Mouse (Mus musculus) thymus, postnatal 4 days (tissue): Measurements from ENCODE around the gene Zfp970.
"Not testable (repeated sequence)": the region's sequence is repeated elsewhere in the genome, so short reads cannot be mapped to it uniquely, and the experiment has no call there.

Experiments used
- DNase-seq: peaks from one replicate; pipeline ENCODE4 v3.0.0; 2021

Gene Zfp970

GRCm38 (mm10) chr2:177464676-177465075 lies at the start of gene Zfp970:
Zfp970 (plus strand) TSS chr2:177464733.
- peak; percentile 16 for DNase-seq

- DNase-seq: not testable (repeated sequence)
Observed at GRCm38 (mm10) chr2:177468222-177468621, 3.7 kb downstream of the Zfp970 start.

- DNase-seq: not testable (repeated sequence)
Observed at GRCm38 (mm10) chr2:177472261-177472660, 7.7 kb downstream of the Zfp970 start.

- DNase-seq: not testable (repeated sequence)
Observed at GRCm38 (mm10) chr2:177481971-177482370, 17.4 kb downstream of the Zfp970 start.

- DNase-seq: not testable (repeated sequence)
Observed at GRCm38 (mm10) chr2:177483238-177483948, 18.9 kb downstream of the Zfp970 start.

- peak; percentile 39 for DNase-seq
Observed at GRCm38 (mm10) chr2:177498067-177498466, 33.5 kb downstream of the Zfp970 start, which contains the start of gene Gm14403. Gm14403 (plus strand) TSS chr2:177498215.

- not testable (repeated sequence) for DNase-seq
Observed at GRCm38 (mm10) chr2:177499182-177499581, 34.6 kb downstream of the Zfp970 start.

GRCm38 (mm10) chr2:177505211-177505719 lies 40.7 kb downstream of the Zfp970 start:
- DNase-seq: not testable (repeated sequence)

- DNase-seq: not testable (repeated sequence)
Observed at GRCm38 (mm10) chr2:177511381-177511780, 46.8 kb downstream of the Zfp970 start.

- not testable (repeated sequence) for DNase-seq
Observed at GRCm38 (mm10) chr2:177511972-177512371, 47.4 kb downstream of the Zfp970 start.

GRCm38 (mm10) chr2:177513991-177514479 lies 49.5 kb downstream of the Zfp970 start:
- DNase-seq: not testable (repeated sequence)

GRCm38 (mm10) chr2:177517746-177518145 lies 53.2 kb downstream of the Zfp970 start:
- DNase-seq: not testable (repeated sequence)

- not testable (repeated sequence) for DNase-seq
Observed at GRCm38 (mm10) chr2:177518354-177518753, 53.8 kb downstream of the Zfp970 start.

- DNase-seq: not testable (repeated sequence)
Observed at GRCm38 (mm10) chr2:177518960-177519359, 54.4 kb downstream of the Zfp970 start.

- DNase-seq: no peak
Observed at GRCm38 (mm10) chr2:177520035-177520434, 55.5 kb downstream of the Zfp970 start.

GRCm38 (mm10) chr2:177523061-177523460 lies 58.5 kb downstream of the Zfp970 start:
- no peak for DNase-seq

- not testable (repeated sequence) for DNase-seq
Observed at GRCm38 (mm10) chr2:177523674-177524073, 59.1 kb downstream of the Zfp970 start.

GRCm38 (mm10) chr2:177524171-177524570 lies 59.6 kb downstream of the Zfp970 start:
- not testable (repeated sequence) for DNase-seq
